Mouse (Mus musculus) central nervous system, embryonic 11.5 days (tissue): ENCODE measurements around the gene Cdk5rap1. TPM values are rescaled to one million over a fixed set of nuclear protein-coding genes. Genes with fewer than 3 reads are reported as not detected.

Experiments used
- polyA plus RNA-seq: library from polyadenylated mRNA; depleted of rRNA; stranded (reverse); fragments of >200 nt; gene quantifications from 2 replicates; pipeline ENCODE4 v1.2.3, GENCODE M21; 2012; rRNA removed

Gene Cdk5rap1
- 8.3 and 20.3 TPM in 2 replicates for polyA plus RNA-seq

GRCm38 (mm10) chr2:154372842-154373500 is at the start of gene Cdk5rap1:
Gene Cdk5rap1 (minus strand): TSS chr2:154373010.

GRCm38 (mm10) chr2:154407643-154408445 is 35.0 kb upstream of the Cdk5rap1 start, which contains the start of gene Snta1:
Gene Snta1 (minus strand): TSS chr2:154408099.

GRCm38 (mm10) chr2:154306927-154307326 is 65.9 kb downstream of the Cdk5rap1 start, which contains the start of gene Bpifb9b:
Gene Bpifb9b (plus strand): TSS chr2:154307227.

Other genes starting within 250 kb of the Cdk5rap1 start
- gene Bpifa3, start 242.7 kb downstream of the Cdk5rap1 start, polyA plus RNA-seq: not detected in 2 replicates
- not detected in 2 replicates for gene Bpifa1, start 230.1 kb downstream of the Cdk5rap1 start, polyA plus RNA-seq
- not detected in 2 replicates for gene Bpifa5, start 210.4 kb downstream of the Cdk5rap1 start, polyA plus RNA-seq
- not detected in 2 replicates for gene Bpifb1, start 182.2 kb downstream of the Cdk5rap1 start, polyA plus RNA-seq
- 0.16 and 0.17 TPM in 2 replicates for gene Bpifb5, start 149.3 kb downstream of the Cdk5rap1 start, polyA plus RNA-seq
- not detected in 2 replicates for gene Bpifb9a, start 115.2 kb downstream of the Cdk5rap1 start, polyA plus RNA-seq
- not detected in 2 replicates for gene Bpifb9b, start 65.8 kb downstream of the Cdk5rap1 start, polyA plus RNA-seq
- gene Snta1, start 35.1 kb upstream of the Cdk5rap1 start, polyA plus RNA-seq: 6.9 and 7.2 TPM in 2 replicates
- 37.0 and 44.4 TPM in 2 replicates for gene Cbfa2t2, start 63.5 kb upstream of the Cdk5rap1 start, polyA plus RNA-seq
- gene 1700003F12Rik, start 174.1 kb upstream of the Cdk5rap1 start, polyA plus RNA-seq: 0.88 and 2.4 TPM in 2 replicates
- gene Actl10, start 178.8 kb upstream of the Cdk5rap1 start, polyA plus RNA-seq: 0.04 and 0.05 TPM in 2 replicates
- gene Necab3, start 185.9 kb upstream of the Cdk5rap1 start, polyA plus RNA-seq: 6.5 and 8.6 TPM in 2 replicates
- gene E2f1, start 196.9 kb upstream of the Cdk5rap1 start, polyA plus RNA-seq: 50.5 and 65.5 TPM in 2 replicates
- 6.1 and 11.0 TPM in 2 replicates for gene Pxmp4, start 230.7 kb upstream of the Cdk5rap1 start, polyA plus RNA-seq
- 4.3 and 7.4 TPM in 2 replicates for gene Zfp341, start 240.3 kb upstream of the Cdk5rap1 start, polyA plus RNA-seq
- 0.12 and 0.62 TPM in 2 replicates for gene 4930519P11Rik, start 240.4 kb upstream of the Cdk5rap1 start, polyA plus RNA-seq